Mouse (Mus musculus): ENCODE data around the gene Slc24a4. TPM values are rescaled to one million over a fixed set of nuclear protein-coding genes. Genes with fewer than 3 reads are reported as not detected.

The Slc24a4 gene
- polyA plus RNA-seq, 1 experiment from 2014 or later: 2.4 TPM

Other genes with a start within 250 kb of the Slc24a4 start
- 20.9 and 23.9 TPM in 2 replicates for gene Trip11, start 215.5 kb upstream of the Slc24a4 start, polyA plus RNA-seq (2014; fragmentation: Nextera tagmentation; extraction: Ambion mirVana)
- gene Atxn3, start 170.5 kb upstream of the Slc24a4 start, polyA plus RNA-seq (2014; fragmentation: Nextera tagmentation; extraction: Ambion mirVana): 13.6 and 14.6 TPM in 2 replicates
- 32.6 and 34.9 TPM in 2 replicates for gene Cpsf2, start 152.7 kb upstream of the Slc24a4 start, polyA plus RNA-seq (2014; fragmentation: Nextera tagmentation; extraction: Ambion mirVana)
- gene Rin3, start 154.3 kb downstream of the Slc24a4 start, polyA plus RNA-seq (2014; fragmentation: Nextera tagmentation; extraction: Ambion mirVana): 2.7 and 3.1 TPM in 2 replicates

Data from hindbrain, embryonic 14.5 days (tissue).